Mouse (Mus musculus) embryonic fibroblast, embryonic 13.5 days (primary cell): Measurements from ENCODE around the gene Ntn4.

Source experiments
- CTCF ChIP-seq: IDR thresholded peaks from 2 replicates; pipeline ENCODE4 v1.5.1; 2011; ENCODE audit warnings: mild to moderate bottlenecking, control low read depth, low read length, moderate library complexity, borderline replicate concordance; ENCODE audit not compliant: insufficient read depth
- POLR2A ChIP-seq: IDR thresholded peaks from 2 replicates; pipeline ENCODE4 v1.6.1; 2011; ENCODE audit warnings: low read depth, mild to moderate bottlenecking, control low read depth, low read length, moderate library complexity

DNA sequence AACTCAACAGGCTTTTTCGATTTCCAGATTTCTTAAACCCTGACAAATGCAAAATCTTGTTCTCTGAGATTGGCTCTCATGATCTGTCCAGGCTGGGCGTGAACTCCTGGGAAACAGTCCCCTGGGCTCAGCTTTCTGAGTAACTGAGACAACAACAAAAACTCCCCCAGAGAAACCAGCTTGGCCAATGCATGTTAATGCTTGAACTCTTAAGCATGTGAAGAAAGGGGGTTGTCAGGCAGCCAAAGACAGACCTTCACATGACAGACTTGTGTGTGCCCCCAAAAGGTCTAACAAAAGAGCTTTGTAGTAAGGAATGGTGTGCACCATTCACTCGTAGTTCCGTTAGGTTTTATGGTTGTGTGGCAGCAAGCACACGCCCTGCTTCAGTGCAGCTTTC lies 96.6 kb downstream of the Ntn4 start:
- TF ChIP-seq POLR2A (no peak), CTCF (no peak)
